Mouse (Mus musculus) liver, embryonic 13.5 days (tissue): ENCODE data around the gene Fitm1. TPM values are rescaled to one million over a fixed set of nuclear protein-coding genes. Genes with fewer than 3 reads are reported as not detected.

ENCODE experiments used
- ATAC-seq: fragments of 200-750 bp; cut with Nextera tagmentation; 2 replicates; pipeline ENCODE4 v1.8.0; 2017; ENCODE audit warnings: low read depth, mild to moderate bottlenecking, moderate number of reproducible peaks, moderate library complexity
- DNase-seq: peaks from one replicate; pipeline ENCODE4 v3.0.0; 2022
- H3K27ac ChIP-seq: fragments of 300-500 bp; sonication (generic); 2 replicates; pipeline ENCODE4 v1.5.1; 2015; ENCODE audit warnings: moderate library complexity, mild to moderate bottlenecking, inconsistent platforms
- H3K27me3 ChIP-seq: fragments of 300-500 bp; sonication (generic); 2 replicates; pipeline ENCODE4 v1.6.1; 2015; ENCODE audit warnings: mild to moderate bottlenecking, inconsistent platforms
- H3K36me3 ChIP-seq: fragments of 300-500 bp; sonication (generic); 2 replicates; pipeline ENCODE4 v1.6.1; 2015; ENCODE audit warnings: mild to moderate bottlenecking, inconsistent platforms
- H3K4me1 ChIP-seq: fragments of 300-500 bp; sonication (generic); replicated peaks from 2 replicates; pipeline ENCODE4 v1.6.1; 2015; ENCODE audit warnings: inconsistent platforms
- H3K4me2 ChIP-seq: fragments of 300-500 bp; sonication (generic); 2 replicates; pipeline ENCODE4 v1.6.1; 2015; ENCODE audit warnings: inconsistent platforms, mild to moderate bottlenecking, moderate library complexity
- H3K4me3 ChIP-seq: fragments of 300-500 bp; sonication (generic); replicated peaks from 2 replicates; pipeline ENCODE4 v1.5.1; 2015; ENCODE audit warnings: mild to moderate bottlenecking, inconsistent platforms
- H3K9ac ChIP-seq: fragments of 300-500 bp; sonication (generic); 2 replicates; pipeline ENCODE4 v1.6.1; 2015; ENCODE audit warnings: mild to moderate bottlenecking, inconsistent platforms
- H3K9me3 ChIP-seq: fragments of 300-500 bp; sonication (generic); replicated peaks from 2 replicates; pipeline ENCODE4 v1.6.1; 2016; ENCODE audit warnings: inconsistent platforms
- WGBS: fragments of 180-500 bp; shearing (Covaris S2); methylation state at CpG from one replicate; pipeline ENCODE4 v1.1.7; 2015; ENCODE audit not compliant: insufficient replicate concordance; 5-methylcytosine and 5-hydroxymethylcytosine counted together
- polyA plus RNA-seq: library from polyadenylated mRNA; unstranded; fragments of >200 nt; fragmentation: Nextera tagmentation; extraction: Ambion mirVana; gene quantifications from 2 replicates; pipeline ENCODE4 v1.2.1, GENCODE M21; 2015

The Fitm1 gene
- 0.51 and 0.53 TPM in 2 replicates for polyA plus RNA-seq

DNA sequence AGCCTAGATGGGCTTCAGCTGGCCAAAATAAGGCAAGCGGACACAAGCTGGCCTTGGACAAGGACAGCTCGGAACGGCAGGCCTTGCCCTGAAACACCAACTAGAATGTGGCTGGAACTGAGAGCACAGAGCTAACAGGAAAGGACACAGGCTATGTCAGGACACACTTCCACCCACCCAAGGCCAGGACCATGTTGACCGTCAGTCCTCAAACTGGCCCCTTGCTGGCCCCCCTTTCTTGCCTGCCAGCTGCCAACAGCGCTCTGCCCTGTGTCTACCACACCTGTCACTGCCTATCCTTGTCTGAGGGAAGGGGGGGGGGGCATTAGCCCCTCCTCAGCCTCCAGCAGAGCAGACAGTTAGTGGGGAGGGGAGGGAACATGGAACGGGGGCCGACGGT is at the start of gene Fitm1:
Fitm1 (plus strand) TSS at position 316 of the 400 bp plus-strand sequence.
- no peak for DNase-seq
- Histone ChIP-seq H3K4me3 (no peak within 1 kb of the TSS), H3K27ac (no peak within 1 kb of the TSS), H3K27me3 (no peaks in the 10 kb centered on the region), H3K4me1 (peaks cover 59% of the 10 kb centered on the region), H3K4me2 (no peak within 1 kb of the TSS), H3K9me3 (no peaks in the 10 kb centered on the region), H3K9ac (peak within 1 kb of the TSS; percentile 4; the same call in 1 of the 2 replicates), H3K36me3 (peaks cover 15% of the 10 kb centered on the region)
- no peak for ATAC-seq
- 61% methylated on average over 8 of the region's 8 CpGs for WGBS

DNA sequence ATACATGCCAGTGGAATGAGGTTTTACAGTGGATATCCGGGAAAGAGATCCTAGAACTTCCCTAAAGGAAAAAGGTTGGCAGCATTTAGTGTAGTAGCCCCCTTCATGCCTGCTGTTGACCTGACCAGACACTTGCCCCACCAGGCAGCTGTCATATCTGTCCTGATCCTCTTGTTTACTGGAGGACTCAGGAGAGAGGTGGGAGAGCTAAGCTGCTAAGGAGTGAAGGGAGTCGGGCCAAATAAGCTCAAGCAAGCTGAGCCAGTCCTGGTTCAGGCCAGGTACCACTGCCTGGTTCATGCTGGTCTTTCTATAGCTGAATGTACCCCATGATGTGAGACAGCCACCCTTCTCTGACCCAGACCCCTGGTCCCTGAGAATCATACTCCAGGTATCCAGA is 48.7 kb upstream of the Fitm1 start:
- no peaks in the 10 kb centered on the region for H3K36me3 ChIP-seq
- WGBS, result 68% methylated on average over 2 of the region's 2 CpGs
- DNase-seq (no peak), ATAC-seq (no peak)
- no peak overlapping the region for H3K4me2 ChIP-seq
- H3K4me1 ChIP-seq, result 0 out of 2 replicates have a peak, but pooled peaks cover 4% of the 10 kb centered on the region
- H3K9ac ChIP-seq, result no peak overlapping the region
- H3K27me3 ChIP-seq, result peaks cover 70% of the 10 kb centered on the region
- H3K4me3 ChIP-seq, result no peak overlapping the region
- no peak overlapping the region for H3K27ac ChIP-seq
- no peaks in the 10 kb centered on the region for H3K9me3 ChIP-seq

DNA sequence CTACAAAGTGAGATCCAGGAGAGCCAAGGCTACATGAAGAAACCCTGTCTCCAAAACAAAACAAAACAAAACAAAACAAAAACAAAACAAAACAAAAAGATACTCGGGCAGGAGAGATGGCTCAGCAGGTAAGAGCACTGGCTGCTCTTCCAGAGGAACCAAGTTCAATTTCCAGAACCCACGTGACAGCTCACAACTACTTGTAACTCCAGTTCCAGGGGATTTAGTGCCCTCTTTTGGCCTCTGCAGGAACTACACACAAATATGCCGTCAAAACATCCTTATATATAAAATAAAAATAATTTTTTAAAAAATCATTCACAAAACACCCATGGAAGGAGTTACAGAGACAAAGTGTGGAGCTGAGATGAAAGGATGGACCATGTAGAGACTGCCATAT is 47.5 kb upstream of the Fitm1 start:
- Histone ChIP-seq H3K27ac (no peak overlapping the region), H3K9me3 (no peaks in the 10 kb centered on the region), H3K4me2 (no peak overlapping the region), H3K27me3 (peaks cover 57% of the 10 kb centered on the region), H3K36me3 (no peaks in the 10 kb centered on the region), H3K4me3 (no peak overlapping the region), H3K9ac (no peak overlapping the region), H3K4me1 (0 out of 2 replicates have a peak, but pooled peaks cover 4% of the 10 kb centered on the region)
- 7% methylated on average over 3 of the region's 3 CpGs for WGBS
- no peak for ATAC-seq
- peak; percentile 29 for DNase-seq

DNA sequence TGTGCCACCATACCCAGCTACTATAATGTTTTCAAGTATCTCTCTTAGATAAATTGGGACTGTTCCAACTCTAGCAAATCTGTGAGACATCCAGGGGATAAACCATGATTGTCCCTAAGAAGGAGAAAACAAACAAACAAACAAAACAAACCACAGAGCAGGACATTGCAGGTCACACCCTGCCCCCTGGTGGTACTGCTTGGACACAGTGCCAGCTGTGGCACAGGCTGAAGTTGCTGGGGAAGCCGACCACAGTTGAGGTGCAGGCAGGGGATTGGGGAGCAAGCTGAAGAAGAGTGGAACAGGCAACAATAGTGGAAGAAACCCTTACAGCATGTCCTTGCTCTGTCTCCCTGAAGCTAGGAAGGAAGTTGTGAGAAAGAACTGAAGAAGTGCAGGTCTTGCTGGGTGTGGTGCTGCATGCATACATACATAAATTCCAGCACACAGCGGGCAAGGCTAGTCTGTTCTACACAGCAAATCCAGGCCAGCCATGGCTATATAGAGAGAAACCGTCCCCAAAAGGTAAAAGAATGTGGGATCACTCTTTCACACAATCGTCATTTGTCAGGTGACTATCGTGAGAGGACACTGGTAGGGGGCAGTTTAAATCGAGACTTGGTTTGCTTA is 39.2 kb upstream of the Fitm1 start:
- H3K27me3 ChIP-seq, result no peaks in the 10 kb centered on the region; the same call in 1 of the 2 replicates

DNA sequence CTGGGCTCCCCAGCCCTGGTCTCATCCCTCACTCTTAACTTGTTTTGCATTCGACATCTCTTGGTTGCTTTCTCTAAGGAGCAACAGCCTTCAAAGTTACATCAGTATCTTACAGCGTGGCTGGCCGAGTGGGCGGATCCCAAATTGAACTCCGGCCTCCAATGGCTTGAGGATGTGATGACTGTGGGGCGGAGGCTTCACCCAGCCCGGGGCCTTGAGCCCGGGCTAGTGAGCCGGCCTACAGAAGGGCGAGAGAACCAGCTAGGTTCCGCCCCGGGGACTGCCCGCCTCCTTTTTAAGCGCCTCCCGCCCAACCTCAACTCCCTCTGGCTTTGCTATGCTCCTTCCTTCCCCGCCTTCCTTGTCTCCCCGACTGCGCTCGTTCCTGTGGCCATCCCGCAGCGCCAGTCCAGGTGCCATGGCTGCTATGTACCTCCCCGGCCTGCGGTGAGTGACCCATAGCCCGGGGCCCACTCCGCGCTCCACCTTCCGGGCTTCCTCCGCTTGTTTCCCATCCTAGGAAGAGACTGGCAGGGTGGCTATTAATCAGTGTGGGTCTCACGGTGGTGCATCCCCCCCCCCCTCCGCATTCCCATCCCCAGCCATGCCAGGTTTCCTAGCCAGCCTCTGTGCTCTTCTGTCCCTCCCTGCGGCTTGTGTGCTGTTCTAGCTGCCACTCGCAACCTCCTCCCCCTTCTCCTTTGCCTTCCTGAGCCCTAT is 35.2 kb upstream of the Fitm1 start, which contains the start of gene Pck2:
Pck2 (plus strand) TSS at position 200 of the 720 bp plus-strand sequence.
- under 1% methylated on average over 32 of the region's 32 CpGs for WGBS

More for the DNA sequence above, 39.2 kb upstream of the Fitm1 start:
- WGBS, result 41% methylated on average over 6 of the region's 6 CpGs
- H3K9me3 ChIP-seq, result no peaks in the 10 kb centered on the region
- ATAC-seq (no peak), DNase-seq (peak; percentile 47)
- no peak overlapping the region for H3K4me2 ChIP-seq
- no peak overlapping the region for H3K9ac ChIP-seq
- H3K4me3 ChIP-seq, result no peak overlapping the region
- no peaks in the 10 kb centered on the region for H3K36me3 ChIP-seq
- H3K4me1 ChIP-seq, result peaks cover 33% of the 10 kb centered on the region
- no peak overlapping the region for H3K27ac ChIP-seq

DNA sequence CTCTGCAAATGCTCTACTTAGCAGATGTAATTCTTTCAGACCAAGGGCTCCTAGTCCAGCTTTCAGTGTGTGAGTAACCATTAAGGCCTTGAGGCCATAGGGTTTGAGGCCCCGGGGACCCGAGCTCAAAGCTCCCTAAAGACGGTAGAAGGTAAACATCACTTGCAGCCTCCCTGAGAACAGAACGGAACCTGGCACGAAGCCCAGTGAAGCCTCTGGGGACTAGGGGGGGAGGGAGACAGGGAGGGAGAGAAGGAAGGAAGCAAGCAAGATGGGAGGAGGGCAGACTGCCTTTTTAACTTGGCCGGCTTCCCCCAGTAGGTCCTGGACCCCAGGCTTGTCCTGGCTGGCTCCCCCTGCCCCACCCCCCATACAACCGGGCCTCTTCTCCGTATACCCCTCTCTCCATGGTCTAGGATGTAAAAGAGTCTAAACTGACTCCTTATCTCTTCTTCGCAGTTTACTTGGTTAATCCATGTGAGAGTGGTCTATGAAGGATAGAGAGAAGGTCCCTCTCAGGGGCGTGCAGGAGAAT is 34.6 kb upstream of the Fitm1 start:
- peak; percentile 39 for ATAC-seq
- 2% methylated on average over 10 of the region's 10 CpGs for WGBS

More for the DNA sequence above, 35.2 kb upstream of the Fitm1 start, which contains the start of gene Pck2:
- Histone ChIP-seq H3K4me2 (peak within 1 kb of the TSS; percentile 86), H3K27me3 (no peaks in the 10 kb centered on the region), H3K9ac (peak within 1 kb of the TSS; percentile 86), H3K27ac (peak within 1 kb of the TSS; percentile 93), H3K36me3 (peaks cover 28% of the 10 kb centered on the region), H3K4me3 (peak within 1 kb of the TSS; percentile 71), H3K9me3 (no peaks in the 10 kb centered on the region), H3K4me1 (peaks cover 51% of the 10 kb centered on the region)
- peak; percentile 94 for DNase-seq
- peak; percentile 98 for ATAC-seq

DNA sequence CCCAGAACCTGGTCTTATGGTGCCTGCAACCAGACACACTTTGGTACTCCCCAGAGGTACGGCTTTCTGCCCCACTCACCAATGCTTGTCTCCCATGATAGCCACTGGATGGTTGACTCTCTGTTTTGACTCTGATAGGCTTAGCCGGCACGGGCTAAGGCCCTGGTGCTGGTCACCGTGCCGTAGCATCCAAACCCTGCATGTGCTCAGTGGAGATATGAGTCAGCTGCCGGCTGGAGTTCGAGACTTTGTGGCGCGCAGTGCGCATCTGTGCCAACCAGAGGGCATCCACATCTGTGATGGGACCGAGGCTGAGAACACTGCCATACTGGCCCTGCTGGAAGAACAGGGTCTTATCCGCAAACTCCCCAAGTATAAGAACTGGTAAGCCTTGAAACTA is 33.1 kb upstream of the Fitm1 start:
- Histone ChIP-seq H3K27me3 (no peaks in the 10 kb centered on the region), H3K4me1 (peaks cover 38% of the 10 kb centered on the region), H3K36me3 (peaks cover 46% of the 10 kb centered on the region), H3K4me2 (peak overlapping the region; percentile 86; the same call in 1 of the 2 replicates), H3K27ac (0 out of 2 replicates have a peak overlapping the region, but pooled peaks have one; percentile 18), H3K4me3 (no peak overlapping the region), H3K9me3 (no peaks in the 10 kb centered on the region), H3K9ac (peak overlapping the region; percentile 50)
- DNase-seq (no peak), ATAC-seq (no peak)
- WGBS, result 78% methylated on average over 12 of the region's 12 CpGs

More for the DNA sequence above, 34.6 kb upstream of the Fitm1 start:
- Histone ChIP-seq H3K27me3 (no peaks in the 10 kb centered on the region), H3K4me3 (peak overlapping the region; percentile 71), H3K36me3 (peaks cover 33% of the 10 kb centered on the region), H3K27ac (peak overlapping the region; percentile 93), H3K4me2 (peak overlapping the region; percentile 86), H3K9me3 (no peaks in the 10 kb centered on the region), H3K4me1 (peaks cover 51% of the 10 kb centered on the region), H3K9ac (peak overlapping the region; percentile 86)
- DNase-seq, result no peak

DNA sequence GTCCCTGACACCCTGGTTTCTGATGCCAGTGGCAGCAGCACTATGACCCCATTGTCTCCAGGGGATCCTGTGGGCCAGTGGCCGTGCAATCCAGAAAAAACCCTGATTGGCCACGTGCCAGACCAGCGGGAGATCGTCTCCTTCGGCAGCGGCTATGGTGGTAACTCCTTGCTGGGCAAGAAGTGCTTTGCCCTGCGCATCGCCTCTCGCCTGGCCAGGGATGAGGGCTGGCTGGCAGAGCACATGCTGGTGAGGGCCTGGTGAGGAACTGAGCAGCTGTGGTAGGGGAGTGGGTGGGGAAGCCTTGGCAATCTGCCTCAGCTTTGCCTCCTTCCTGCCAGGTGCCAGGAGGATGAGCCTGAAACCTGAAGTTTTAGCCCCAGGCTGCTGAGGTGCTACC is 31.1 kb upstream of the Fitm1 start:
- no peaks in the 10 kb centered on the region for H3K27me3 ChIP-seq
- no peak overlapping the region for H3K4me2 ChIP-seq
- H3K9ac ChIP-seq, result no peak overlapping the region
- H3K9me3 ChIP-seq, result no peaks in the 10 kb centered on the region
- no peak overlapping the region for H3K4me3 ChIP-seq
- peaks cover 31% of the 10 kb centered on the region for H3K4me1 ChIP-seq
- DNase-seq (no peak), ATAC-seq (no peak)
- peaks cover 67% of the 10 kb centered on the region for H3K36me3 ChIP-seq
- H3K27ac ChIP-seq, result no peak overlapping the region
- 87% methylated on average over 9 of the region's 9 CpGs for WGBS

DNA sequence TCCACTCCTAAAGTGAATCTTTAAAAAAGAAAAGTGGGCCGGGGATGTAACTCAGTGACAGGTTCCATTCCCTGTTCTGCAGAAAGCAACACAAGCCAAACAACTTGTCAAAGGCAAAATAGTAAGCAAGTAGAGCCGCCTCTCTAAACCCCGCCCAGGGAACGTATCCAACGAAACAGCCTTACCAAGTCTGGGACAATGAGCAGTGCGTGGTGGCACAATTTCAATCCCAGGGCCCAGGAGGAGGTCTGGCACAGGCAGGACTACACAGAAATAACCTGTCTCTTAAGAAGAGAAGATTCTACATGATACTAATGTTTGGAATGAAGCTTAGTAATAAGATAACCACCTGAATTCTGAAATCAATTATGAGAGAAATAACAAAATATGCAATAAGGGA is 25.2 kb upstream of the Fitm1 start:
- H3K36me3 ChIP-seq, result peaks cover 52% of the 10 kb centered on the region
- DNase-seq, result no peak
- H3K9ac ChIP-seq, result no peak overlapping the region
- ATAC-seq, result no peak
- H3K4me2 ChIP-seq, result no peak overlapping the region
- no peak overlapping the region for H3K4me3 ChIP-seq
- H3K27me3 ChIP-seq, result no peaks in the 10 kb centered on the region
- 78% methylated on average over 6 of the region's 6 CpGs for WGBS
- H3K27ac ChIP-seq, result no peak overlapping the region
- no peaks in the 10 kb centered on the region for H3K9me3 ChIP-seq
- H3K4me1 ChIP-seq, result peaks cover 13% of the 10 kb centered on the region

DNA sequence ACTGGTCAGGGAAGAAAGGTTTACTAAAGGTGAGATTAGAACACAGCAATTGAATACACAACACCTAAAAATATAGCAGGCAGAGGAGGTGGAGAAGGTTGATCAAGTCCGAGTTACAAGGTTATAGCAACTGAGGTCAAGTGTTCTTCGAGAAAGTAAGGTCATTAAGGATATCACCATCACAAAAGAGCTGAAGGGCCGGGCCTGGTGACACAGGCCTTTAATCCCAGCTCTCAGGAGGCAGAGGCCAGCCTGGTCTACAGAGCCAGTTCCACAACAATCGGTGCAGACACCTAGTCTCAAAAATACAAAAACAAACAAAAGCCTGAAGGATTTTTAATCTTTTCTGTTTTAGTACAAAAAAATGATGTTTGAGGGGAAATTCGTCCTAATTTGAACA is 24.1 kb upstream of the Fitm1 start:
- H3K27me3 ChIP-seq, result no peaks in the 10 kb centered on the region
- 68% methylated on average over 5 of the region's 5 CpGs for WGBS
- DNase-seq, result no peak
- no peak for ATAC-seq
- peaks cover 41% of the 10 kb centered on the region for H3K36me3 ChIP-seq
- no peak overlapping the region for H3K4me2 ChIP-seq
- H3K4me1 ChIP-seq, result peaks cover 22% of the 10 kb centered on the region
- no peak overlapping the region for H3K27ac ChIP-seq
- H3K4me3 ChIP-seq, result no peak overlapping the region
- H3K9ac ChIP-seq, result no peak overlapping the region
- H3K9me3 ChIP-seq, result no peaks in the 10 kb centered on the region

DNA sequence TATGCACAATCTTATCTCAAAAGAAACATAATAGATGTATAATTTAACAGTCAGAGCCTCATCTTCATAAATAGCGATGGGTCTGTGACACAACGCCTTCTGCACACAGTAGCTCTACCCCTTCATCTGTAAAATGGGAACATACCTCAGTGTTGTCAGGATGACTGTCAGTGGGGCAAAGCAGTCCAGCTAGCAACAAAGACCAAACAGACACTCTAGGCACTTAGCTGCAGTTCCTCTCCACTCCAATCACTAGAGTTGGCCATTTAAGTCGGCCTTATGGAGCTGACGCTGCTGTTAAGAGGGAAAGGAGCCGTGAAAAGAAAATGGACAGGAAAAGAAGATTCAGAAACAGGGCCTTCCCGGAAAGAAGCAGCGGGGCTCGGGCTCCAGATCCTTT is 23.6 kb upstream of the Fitm1 start:
- no peaks in the 10 kb centered on the region for H3K9me3 ChIP-seq
- WGBS, result 82% methylated on average over 8 of the region's 8 CpGs
- H3K27ac ChIP-seq, result no peak overlapping the region

More for the DNA sequence above, 23.6 kb upstream of the Fitm1 start:
- Histone ChIP-seq H3K4me1 (peaks cover 26% of the 10 kb centered on the region), H3K4me2 (no peak overlapping the region), H3K4me3 (no peak overlapping the region), H3K36me3 (peaks cover 37% of the 10 kb centered on the region), H3K9ac (no peak overlapping the region), H3K27me3 (no peaks in the 10 kb centered on the region)
- ATAC-seq (no peak), DNase-seq (no peak)
